Comparison of ENCODE assay signal across 8 mouse cellular contexts in genomic region chr1:155098486-155099279, GRCm38 (mm10). TPM values are rescaled to one million over a fixed set of nuclear protein-coding genes. Genes with fewer than 3 reads are reported as not detected.
A peak's percentile ranks its signal among the peaks of the same experiment; 100 is the strongest.
DNase-seq lines count a peak whose midpoint lies in the region; ATAC-seq and TF ChIP-seq lines count a peak whose summit lies in the region.

No protein-coding gene starts in this region.

- peak overlapping the region; percentile 96 for H3K27ac ChIP-seq in bone marrow, adult 2 months (ENCODE audit: control insufficient read depth, insufficient read depth, low read depth, low read length, poor library complexity)
- peak overlapping the region; percentile 98 for H3K27ac ChIP-seq in forebrain, embryonic 10.5 days

- under 1% methylated on average over 93 of the region's 93 CpGs for WGBS in bone marrow, adult 2 months
- under 1% methylated on average over 81 of the region's 93 CpGs for WGBS in forebrain, embryonic 10.5 days

- H3K4me3 ChIP-seq in G1E (ENCODE audit: low read depth, low read length): peak overlapping the region; percentile 94
- H3K4me3 ChIP-seq in bone marrow, adult 2 months (replicated peaks; ENCODE audit: control insufficient read depth, low read depth, low read length): peak overlapping the region; percentile 81
- H3K4me3 ChIP-seq in forebrain, embryonic 10.5 days: peak overlapping the region; percentile 79

- DNase-seq in G1E (ENCODE audit: low spot score): peak; percentile 37
- DNase-seq in forebrain, embryonic 10.5 days (ENCODE audit: extremely low spot score, low spot score): peak; percentile 66
- DNase-seq in heart, postnatal 25 days (ENCODE audit: low spot score): peak; percentile 44
- peak; percentile 56 to 71 for DNase-seq in layer of hippocampus, postnatal 10 days (ENCODE audit: low spot score in 2 of 2)
- peak; percentile 69 to 73 for DNase-seq in lung, postnatal 4 days
- DNase-seq in right cerebral cortex, postnatal 25 days: peak; percentile 75
- peak; percentile 49 for DNase-seq in urinary bladder, postnatal 25 days (ENCODE audit: low spot score)

- no peak for TF ChIP-seq CTCF in G1E (IDR thresholded peaks at IDR 0.05; ENCODE audit: low read depth, low read length)
- TF ChIP-seq CTCF in bone marrow, adult 2 months (IDR thresholded peaks at IDR 0.05; ENCODE audit: control insufficient read depth, insufficient read depth, low read length): no peak

- peaks cover 13% of the 10 kb centered on the region for H3K27me3 ChIP-seq in G1E (ENCODE audit: insufficient read depth, low read length)
- H3K27me3 ChIP-seq in forebrain, embryonic 10.5 days (ENCODE audit: poor library complexity, severe bottlenecking): 0 out of 2 replicates have a peak, but pooled peaks cover 5% of the 10 kb centered on the region

- ATAC-seq in G1E (ENCODE audit: extremely low read depth, insufficient number of reproducible peaks, low FRiP score, poor library complexity, severe bottlenecking): no peak

- intact Hi-C loops in heart, postnatal 25 days (cut with DNase I): loop anchor here (1.0 to 5.0 kb wide), 4 partner anchors 14 to 59 kb away; partner anchors contain the start of gene Stx6

- H3K4me1 ChIP-seq in G1E (ENCODE audit: insufficient read depth, low read depth, low read length): peaks cover 29% of the 10 kb centered on the region
- H3K4me1 ChIP-seq in bone marrow, adult 2 months (ENCODE audit: control insufficient read depth, insufficient read depth, low read length): no peaks in the 10 kb centered on the region; the same call in 1 of the 2 replicates
- peaks cover 38% of the 10 kb centered on the region for H3K4me1 ChIP-seq in forebrain, embryonic 10.5 days

- H3K9me3 ChIP-seq in G1E (replicated peaks): no peaks in the 10 kb centered on the region
- H3K9me3 ChIP-seq in forebrain, embryonic 10.5 days: no peaks in the 10 kb centered on the region

- no peaks in the 10 kb centered on the region for H3K36me3 ChIP-seq in G1E (replicated peaks)
- peaks cover 19% of the 10 kb centered on the region for H3K36me3 ChIP-seq in forebrain, embryonic 10.5 days (replicated peaks)

- TF ChIP-seq POLR2A in bone marrow, adult 2 months (IDR thresholded peaks at IDR 0.05; ENCODE audit: borderline replicate concordance, control insufficient read depth, low read depth, low read length): peak; percentile 5; the same call in 1 of the 2 replicates

RNA-seq across cellular contexts. Expression of gene Ier5, which starts 0.8 kb away (rescaled TPM):
- total RNA-seq in G1E (2014; fragmentation: Nextera tagmentation) (6.8 and 8.0 TPM in 2 replicates), G1E (2017) (12.6 and 16.6 TPM in 2 replicates)
- 7.8 and 10.7 TPM in 2 replicates for polyA plus RNA-seq in G1E (2012)
- polyA plus RNA-seq in bone marrow, adult 2 months (2011; ENCODE audit: insufficient read depth, insufficient read length, low replicate concordance, missing spikeins): 10.4 and 18.8 TPM in 2 replicates
- 3.6 and 4.1 TPM in 2 replicates for polyA plus RNA-seq in forebrain, embryonic 10.5 days (2016; fragmentation: Nextera tagmentation; extraction: Ambion mirVana)
- total RNA-seq in heart, postnatal 25 days (2021): 10 to 100 TPM; 12.7 to 16.5 TPM
- total RNA-seq in layer of hippocampus, postnatal 10 days (2021): 10 to 100 TPM; 16.5 to 21.5 TPM

RNA-seq across cellular contexts. Expression of gene Mr1, which starts 47.9 kb away (rescaled TPM):
- total RNA-seq in G1E (2014; fragmentation: Nextera tagmentation) (3.6 and 4.3 TPM in 2 replicates), G1E (2017) (2.3 and 3.0 TPM in 2 replicates)
- 0.02 and 0.09 TPM in 2 replicates for polyA plus RNA-seq in G1E (2012)
- 0.70 and 1.1 TPM in 2 replicates for polyA plus RNA-seq in bone marrow, adult 2 months (2011; ENCODE audit: insufficient read depth, insufficient read length, low replicate concordance, missing spikeins)
- polyA plus RNA-seq in forebrain, embryonic 10.5 days (2016; fragmentation: Nextera tagmentation; extraction: Ambion mirVana): 0.36 and 0.47 TPM in 2 replicates
- total RNA-seq in heart, postnatal 25 days (2021): 1 to 10 TPM; 5.9 to 6.4 TPM
- 1 to 10 TPM; 3.0 to 3.7 TPM for total RNA-seq in layer of hippocampus, postnatal 10 days (2021)

RNA-seq across cellular contexts. Expression of gene Stx6, which starts 59.8 kb away (rescaled TPM):
- total RNA-seq in G1E (2014; fragmentation: Nextera tagmentation): 27.5 and 46.3 TPM in 2 replicates
- total RNA-seq in G1E (2017): 36.0 and 60.5 TPM in 2 replicates
- polyA plus RNA-seq in G1E (2012): 117 and 160 TPM in 2 replicates
- polyA plus RNA-seq in bone marrow, adult 2 months (2011; ENCODE audit: insufficient read depth, insufficient read length, low replicate concordance, missing spikeins): 5.8 and 13.7 TPM in 2 replicates
- polyA plus RNA-seq in forebrain, embryonic 10.5 days (2016; fragmentation: Nextera tagmentation; extraction: Ambion mirVana): 82.1 and 84.3 TPM in 2 replicates
- total RNA-seq in heart, postnatal 25 days (2021): 10 to 100 TPM; 25.2 to 26.5 TPM
- 10 to 100 TPM; 84.5 to 90.1 TPM for total RNA-seq in layer of hippocampus, postnatal 10 days (2021)
